Mouse (Mus musculus) ovary, postnatal 36 days (tissue): ENCODE data around the gene Zscan10.
A peak's percentile ranks its signal among the peaks of the same experiment; 100 is the strongest.

Experiments
- DNase-seq: peaks from one replicate; pipeline ENCODE4 v3.0.0; 2022; ENCODE audit warnings: low spot score, mixed read lengths

Zscan10 gene

DNA sequence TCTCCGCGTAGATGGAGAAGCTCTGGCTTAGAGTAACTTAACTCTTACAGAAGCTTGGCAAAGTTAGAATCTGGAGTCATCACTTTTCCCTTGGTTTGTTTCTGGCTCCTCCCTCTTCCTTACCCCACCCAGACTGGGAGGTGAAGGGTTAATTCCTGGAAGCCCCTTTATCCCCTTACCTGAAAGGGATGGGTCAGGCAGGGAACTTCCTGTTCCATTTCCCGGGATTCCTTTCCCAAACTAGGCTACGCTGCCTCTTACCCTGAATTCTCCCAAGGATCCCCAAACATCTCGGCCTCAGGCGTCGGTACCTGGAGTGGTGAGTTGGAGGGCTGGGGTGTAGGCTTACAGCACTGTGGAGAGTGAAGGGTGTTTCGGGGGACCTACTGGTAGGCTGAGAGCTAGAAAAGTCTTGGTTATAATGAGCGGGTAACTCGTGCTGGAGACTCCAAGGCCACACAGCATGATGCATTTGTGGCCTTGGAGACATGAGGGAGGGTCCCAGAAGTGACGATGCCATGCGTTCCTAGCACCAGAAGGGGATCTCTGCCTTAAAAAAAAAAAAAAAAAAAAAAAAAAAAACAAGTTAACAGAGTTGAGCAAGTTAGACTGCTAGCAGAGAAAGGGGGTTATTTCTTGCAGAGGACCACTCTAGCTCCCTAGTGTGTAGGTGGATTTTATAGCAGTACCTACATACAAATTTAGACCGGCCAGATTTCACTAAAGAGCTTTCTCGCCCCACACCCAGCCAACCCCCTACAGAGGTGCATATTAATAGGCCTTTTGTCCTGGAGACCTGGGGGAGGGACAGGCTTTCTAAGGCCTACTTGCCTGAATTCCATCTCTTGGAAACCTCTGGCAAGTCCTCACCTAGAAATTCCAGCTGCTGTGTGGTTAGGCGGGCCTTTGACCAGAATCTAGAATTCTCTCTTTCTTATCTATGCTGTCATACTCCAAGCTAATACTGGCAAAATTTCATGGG, at the start of gene Zscan10:
Gene Zscan10, plus strand, starts transcription at position 216 of the 982 bp plus-strand sequence.
- DNase-seq, result no peak

DNA sequence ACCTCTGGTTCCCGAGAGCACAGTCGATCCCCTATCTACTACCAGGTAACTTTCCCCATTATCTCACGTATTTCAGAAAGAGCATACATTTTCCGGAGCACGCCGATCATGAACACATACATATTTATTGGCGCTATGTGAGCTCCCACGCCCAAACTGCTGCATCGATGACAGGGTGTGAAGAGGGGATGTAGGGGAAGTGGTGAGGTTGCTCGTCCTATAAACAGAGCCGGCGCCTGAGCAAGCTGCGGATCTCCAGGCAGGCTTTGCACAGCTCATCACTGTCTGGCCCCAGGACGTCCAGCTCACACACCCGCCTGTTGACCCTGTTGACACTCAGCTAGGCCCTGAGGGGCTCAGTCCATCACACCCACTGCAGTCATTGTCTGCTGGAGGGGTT, 49.8 kb upstream of the Zscan10 start:
- DNase-seq, result no peak

DNA sequence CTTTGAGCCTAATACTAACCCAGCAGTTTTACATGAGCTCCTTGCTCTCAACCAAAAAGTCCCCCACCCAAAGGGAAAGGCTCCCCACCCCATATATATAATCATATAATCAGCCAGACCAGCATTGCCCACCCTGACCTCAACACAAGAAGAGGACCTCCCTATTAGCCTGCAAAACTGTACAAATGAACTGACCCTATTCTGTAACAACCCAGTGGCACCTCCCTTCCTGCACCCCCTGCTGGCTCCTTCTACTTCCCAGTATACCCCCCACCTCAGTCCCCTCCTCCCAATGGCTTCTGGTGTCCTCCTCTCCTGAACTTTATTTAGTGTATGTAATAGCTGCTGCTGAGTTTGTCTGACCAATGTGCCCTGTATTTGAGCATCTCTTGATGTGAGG, 49.2 kb upstream of the Zscan10 start:
- no peak for DNase-seq

DNA sequence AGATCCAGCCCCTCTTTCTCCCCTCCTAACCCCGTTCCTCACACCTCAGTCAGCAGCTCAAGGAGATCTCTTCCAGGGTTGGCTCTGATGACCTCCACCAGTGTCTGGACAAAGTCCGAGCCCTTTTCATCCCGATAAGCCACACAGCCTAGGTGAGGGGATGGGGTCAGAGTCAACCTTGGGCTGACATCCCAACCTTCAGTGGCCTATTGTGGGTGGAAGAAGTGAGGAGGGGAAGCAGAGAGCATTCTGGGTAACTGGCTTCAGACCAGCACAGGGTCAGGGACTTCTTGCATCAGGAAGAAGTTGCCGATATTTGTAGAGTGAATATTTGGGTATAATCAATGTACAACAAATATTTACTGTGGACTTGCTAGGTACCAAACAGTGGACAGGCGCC, 48.7 kb upstream of the Zscan10 start:
- no peak for DNase-seq

DNA sequence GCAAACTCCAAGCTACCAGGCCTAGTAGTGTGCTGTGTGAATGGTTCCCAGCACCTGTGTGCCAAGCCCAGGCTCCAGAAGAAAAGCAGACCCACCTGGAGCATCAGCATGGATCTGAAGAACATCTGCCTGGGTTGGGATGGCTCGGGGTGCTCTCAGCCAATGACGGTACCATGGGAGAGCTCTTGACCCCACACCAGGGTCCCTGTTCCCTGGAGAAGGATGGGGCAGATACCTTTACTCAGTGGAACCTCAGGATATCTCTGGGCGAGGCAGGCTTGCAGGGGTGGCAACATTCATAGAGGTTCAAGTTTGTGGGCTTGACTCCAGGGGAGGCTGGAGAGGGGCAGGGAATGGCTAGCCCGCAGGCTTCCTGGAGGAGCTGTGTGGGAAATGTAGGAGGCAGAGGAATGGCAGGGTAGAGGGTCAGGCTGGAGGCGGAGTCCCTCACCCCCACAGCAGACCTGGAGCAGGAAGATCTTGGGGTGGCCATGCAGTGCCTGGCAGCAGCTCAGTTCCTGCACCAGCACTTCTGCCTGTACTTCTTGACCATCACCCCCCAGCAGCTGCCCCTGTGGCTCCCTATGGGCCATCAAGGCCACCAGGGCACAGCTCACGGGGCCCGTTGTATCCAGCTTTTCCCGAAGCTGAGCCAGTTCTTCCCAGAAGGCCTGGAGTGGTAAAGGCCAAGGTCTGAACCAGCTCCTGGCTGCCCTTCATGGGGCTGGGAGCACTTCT, 47.6 kb upstream of the Zscan10 start:
- DNase-seq, result no peak

DNA sequence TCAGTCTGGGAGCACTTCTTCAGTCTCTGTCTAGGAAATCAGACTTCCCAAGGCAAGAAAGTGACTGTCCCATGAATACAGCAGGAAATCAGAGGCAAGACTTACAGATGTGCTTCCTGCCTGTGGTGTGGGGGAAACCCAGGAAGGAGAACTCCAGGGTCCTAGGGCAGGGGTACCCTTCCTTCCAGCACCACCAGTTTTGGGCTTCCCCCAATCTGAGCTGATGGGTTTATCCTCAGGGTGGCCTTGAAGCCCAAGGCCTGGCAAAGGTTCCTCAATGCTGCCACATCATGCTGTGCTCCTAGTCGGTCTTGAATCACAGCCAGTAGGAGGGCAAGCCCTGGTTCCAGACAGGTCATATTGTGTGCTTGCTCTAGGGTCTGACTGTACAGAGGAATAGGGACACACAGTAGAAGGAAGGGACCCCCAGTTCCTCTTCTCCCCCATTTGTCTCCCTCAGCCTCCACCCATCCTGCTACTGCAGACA, 47.0 kb upstream of the Zscan10 start:
- no peak for DNase-seq

DNA sequence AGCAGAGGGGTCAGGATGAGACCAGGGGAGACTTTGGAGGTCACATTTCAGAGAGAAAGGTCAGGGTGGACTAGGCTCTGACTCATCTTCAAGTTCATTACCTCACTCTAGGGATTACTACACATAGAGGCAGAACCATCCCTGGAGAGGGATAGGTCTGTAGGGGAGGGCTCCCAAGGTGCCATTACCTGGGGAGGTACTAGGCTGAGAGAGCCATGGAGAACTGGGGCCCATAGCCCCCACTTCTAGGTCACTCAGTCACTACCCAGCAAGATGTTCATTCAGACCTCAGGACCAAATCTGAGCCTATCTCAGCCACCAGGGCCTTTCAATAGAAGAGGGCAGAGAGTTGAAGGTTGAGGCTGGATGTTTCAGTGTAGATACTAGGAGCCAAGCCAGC, 46.3 kb upstream of the Zscan10 start:
- no peak for DNase-seq

DNA sequence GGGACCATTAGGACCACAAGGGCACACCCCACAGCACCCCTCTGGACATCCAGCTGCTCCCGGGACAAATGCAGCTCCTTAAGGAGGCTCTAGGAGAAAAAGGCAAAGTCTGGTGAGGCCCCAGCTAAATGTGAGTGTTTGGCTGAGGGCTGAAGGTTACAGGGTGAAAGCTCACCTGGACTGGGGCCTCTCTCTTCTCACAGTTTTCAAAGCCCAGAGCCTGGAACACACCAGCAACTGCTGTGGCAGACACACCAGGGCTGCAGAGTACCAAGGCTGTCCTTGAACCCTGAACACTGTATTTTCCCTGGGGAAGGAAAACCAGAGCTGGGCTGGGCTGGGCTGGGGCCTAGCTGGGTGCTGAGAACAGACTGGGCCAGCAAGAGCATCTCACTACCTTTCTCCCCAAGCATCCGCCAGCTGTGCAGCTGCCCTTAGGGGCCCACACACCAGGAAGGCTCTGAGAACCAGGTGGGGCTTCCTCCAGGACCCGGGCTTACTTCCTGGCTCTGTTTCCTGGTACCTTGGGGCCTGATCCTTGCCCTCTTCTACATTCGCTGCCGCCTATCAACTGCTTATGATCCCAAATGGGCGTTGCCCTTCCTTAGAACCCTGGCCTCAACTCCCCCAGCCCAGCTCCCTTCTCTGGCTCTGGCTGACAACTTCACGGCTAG, 45.3 kb upstream of the Zscan10 start:
- DNase-seq, result no peak

DNA sequence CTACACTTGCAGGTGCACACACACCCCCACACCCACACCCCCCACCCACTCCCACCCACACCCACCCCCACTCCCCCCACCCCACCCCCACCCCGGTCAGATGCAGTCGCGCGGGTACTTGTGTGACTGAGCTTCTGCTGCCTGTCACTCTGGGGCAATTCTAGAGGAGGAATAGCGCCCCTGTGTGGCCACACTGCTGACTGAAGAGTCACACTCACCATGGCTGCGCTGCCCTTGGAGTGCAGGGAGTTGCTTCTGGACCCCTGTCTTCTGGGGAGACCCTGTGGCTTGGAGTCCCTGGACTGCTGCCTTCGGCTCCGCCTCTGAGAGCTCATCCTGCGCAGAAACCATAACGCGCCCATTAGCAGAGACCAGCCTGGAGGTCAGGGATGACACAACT, 40.9 kb upstream of the Zscan10 start:
- DNase-seq, result peak; percentile 53

DNA sequence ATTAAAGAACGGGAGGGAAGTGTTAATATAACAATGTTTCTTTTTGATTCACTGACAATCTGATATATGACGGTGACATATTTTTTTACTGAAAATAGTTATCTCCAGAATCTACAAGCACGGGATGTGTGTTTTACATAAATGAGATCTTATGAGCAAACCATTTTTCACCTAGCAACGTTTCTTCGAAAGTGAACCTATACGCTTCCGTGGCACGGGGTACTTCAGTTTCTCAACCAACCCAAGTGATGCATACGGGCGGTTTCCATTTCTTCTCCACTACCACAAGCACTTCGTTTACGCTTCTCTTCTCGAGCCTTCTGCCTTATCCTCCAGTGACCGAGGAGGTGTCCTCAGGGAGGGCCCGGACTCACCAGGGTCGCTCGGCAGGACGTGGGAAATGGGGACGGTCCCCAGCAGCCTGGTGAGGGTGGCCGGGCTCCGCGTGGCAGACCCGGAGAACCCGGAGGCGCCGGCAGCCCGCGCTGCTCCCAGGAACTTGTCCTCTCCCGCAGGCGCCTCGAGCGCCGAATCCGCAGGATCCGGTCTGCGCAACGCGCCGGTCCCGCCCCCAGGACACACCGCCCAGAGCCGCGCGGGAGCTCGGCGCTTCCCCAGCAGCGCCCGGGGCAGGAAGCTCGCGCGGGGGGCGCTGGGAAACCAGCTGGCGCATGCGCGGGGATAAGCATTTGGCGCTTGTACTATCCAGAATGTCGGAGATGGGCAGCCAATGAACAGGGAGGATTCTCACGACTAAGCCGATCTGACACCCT, 36.9 kb upstream of the Zscan10 start, which contains the start of gene Zfp213:
Gene Zfp213, minus strand, starts transcription at position 644 of the 773 bp plus-strand sequence.
- peak; percentile 95 for DNase-seq

DNA sequence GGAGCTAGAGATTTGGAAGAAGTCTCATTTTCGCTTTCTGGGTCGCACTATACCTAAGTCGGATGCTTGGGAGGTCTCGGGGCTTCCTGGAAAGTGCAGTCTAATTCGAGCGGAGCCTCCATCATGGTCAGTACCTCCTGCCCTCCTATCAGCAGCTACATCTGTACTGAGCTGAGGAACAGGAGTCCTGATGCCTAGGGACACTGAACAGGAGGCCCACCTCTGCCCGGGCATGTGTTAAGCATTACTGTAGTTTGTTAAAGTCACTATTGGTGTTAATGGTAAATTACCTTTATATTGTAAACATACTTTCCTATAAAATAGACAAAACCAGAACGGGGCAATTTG, 36.3 kb upstream of the Zscan10 start:
- DNase-seq, result no peak

DNA sequence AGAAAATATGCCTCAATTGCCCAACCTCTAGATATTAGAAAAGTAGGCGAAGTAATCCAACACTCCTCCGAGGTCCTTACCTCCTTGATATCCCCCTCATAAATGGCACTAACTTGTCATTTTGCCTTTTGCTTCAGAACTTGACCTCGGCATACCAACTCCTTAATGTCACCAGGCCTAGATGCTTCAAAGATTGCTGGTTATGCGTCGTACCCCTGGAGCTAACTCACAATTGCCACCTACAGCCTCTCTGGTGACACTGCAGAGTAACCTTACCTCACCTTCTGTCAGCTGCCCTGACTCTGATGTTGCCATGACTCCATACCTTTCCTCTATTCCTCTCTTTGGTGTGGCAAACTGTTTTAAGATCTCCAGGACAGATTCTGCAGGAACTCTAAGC, 33.9 kb upstream of the Zscan10 start:
- no peak for DNase-seq

DNA sequence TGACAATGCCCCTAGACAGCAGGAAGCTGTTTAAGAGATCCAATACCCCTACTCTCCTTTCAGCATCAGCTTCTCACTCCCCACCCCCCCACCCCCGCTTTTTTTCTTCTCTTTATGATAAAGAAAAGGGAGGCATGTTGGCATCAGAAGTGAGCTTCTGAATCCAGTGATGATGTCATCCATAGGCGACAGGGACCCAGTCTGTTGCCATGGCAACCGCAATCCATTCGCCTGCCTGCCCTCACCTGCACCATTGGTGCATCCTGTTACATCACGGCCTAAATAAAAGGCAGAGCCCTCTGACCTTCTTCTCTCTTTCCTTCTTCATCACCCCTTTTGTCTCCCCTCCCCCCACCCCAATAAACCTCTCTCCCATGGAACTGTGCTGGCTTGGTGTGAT, 32.3 kb upstream of the Zscan10 start:
- no peak for DNase-seq

DNA sequence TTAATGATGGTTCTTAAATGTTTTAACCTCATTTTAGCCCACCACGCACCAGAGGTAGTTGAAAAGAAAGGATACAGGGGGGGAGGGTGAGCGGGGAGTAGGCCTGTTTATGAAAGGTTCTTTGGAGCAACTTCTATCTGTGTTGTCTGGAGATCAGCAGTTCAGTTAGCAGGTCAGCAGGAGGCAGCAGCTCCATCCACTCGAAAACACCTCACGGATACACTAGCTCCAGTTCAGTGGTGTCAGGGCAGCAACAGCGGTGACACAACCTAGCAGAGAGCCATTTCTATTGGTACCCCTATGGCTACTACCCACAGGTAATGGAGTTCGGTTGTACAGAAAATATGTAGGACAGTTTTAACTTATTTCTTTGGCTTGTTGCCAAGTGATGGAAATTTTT, 30.6 kb upstream of the Zscan10 start:
- DNase-seq, result no peak

DNA sequence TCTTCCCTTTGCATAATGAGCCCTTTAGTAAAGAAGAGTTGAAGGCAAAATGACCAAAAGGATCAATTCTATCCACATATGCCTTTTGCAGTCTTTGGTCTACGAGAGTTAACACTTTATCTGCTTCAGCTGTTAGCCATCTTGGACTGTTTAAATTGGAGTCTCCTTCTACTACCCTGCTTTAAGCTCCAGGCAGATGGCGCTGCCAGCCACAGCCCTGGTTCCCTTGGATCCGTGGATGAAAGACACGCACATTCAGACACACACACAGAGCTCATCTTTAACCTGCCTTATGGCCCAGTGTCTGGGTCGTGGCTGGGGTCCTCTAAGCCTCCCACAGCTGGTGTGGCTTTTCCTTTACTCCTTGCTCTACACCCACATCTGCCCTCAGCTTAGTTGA, 29.6 kb upstream of the Zscan10 start:
- DNase-seq, result no peak

DNA sequence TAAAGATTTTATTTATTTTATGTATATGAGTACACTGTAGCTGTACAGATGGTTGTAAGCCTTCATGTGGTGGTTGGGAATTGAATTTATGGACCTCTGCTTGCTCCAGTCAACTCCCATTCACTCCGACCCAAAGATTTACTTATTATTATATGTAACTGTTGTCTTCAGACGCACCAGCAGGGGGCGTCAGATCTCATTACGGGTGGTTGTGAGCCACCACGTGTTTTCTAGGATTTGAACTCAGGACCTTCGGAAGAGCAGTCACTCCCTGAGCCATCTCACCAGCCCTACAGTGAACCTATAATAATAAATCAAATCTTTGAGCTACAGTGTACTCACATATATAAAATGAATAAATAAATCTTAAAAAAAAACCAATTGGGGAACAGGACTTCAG, 28.6 kb upstream of the Zscan10 start:
- no peak for DNase-seq

DNA sequence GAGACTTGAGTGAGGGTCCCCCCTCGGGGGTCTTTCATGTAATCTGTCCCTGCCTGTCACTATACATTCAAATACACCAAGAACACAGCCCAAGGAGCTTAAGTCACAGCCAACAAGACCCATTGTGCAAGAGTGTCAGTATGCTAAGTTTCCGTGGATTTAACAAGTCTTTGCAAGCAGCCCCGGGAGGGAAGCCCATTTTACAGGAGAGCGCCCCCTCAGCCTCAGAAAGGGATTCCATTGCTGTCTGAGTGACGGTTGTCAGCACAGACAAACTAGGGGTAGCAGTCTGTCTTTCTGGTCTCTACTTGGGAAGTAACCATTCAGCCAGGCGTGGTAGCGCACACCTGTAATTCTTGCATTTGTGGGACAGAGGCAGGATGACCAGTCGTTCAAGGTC, 26.5 kb upstream of the Zscan10 start:
- DNase-seq, result no peak

DNA sequence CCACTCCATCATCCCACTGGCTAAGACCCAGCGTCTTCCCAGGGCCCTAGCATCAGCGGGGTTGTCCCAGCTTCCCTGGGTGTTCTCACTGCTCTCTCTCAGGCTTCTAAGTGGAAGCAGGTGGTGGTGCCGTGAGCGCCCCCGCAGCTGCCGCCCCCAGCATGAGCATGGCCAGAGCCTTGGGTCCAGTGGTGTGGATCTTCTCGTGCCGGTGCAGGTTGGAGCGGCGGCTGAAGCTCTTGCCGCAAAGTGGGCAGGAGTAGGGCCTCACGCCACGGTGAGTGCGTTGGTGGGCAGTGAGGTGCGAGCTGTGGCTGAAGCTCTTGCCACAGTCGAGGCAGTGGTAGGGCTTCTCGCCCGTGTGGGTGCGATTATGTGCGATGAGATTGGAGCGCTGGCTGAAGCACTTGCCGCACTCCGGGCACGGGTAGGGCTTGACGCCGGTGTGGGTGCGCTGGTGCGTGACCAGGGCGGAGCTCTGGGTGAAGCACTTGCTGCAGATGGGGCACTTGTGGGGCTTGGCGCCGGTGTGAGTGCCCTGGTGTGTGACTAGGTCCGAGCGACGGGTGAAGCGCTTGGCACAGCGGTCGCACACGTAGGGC, 24.6 kb upstream of the Zscan10 start:
- no peak for DNase-seq

DNA sequence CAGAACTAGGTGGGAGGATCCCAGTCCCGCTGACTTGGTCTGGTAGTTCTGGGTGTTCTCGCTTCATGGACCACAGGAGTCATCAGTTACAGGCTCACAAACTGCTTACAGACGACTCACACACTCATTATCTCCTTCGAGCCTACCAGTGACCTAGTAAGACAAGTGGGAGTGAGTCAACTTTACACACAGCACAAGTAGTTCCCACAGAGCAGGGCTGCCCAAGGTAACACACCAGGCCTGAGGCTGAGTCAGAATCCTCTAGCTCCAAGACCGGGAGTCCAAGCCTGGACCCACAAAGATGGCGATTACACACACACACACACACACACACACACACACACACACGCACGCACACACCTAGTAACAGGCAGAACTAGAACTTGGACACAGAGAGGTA, 15.9 kb upstream of the Zscan10 start:
- no peak for DNase-seq

DNA sequence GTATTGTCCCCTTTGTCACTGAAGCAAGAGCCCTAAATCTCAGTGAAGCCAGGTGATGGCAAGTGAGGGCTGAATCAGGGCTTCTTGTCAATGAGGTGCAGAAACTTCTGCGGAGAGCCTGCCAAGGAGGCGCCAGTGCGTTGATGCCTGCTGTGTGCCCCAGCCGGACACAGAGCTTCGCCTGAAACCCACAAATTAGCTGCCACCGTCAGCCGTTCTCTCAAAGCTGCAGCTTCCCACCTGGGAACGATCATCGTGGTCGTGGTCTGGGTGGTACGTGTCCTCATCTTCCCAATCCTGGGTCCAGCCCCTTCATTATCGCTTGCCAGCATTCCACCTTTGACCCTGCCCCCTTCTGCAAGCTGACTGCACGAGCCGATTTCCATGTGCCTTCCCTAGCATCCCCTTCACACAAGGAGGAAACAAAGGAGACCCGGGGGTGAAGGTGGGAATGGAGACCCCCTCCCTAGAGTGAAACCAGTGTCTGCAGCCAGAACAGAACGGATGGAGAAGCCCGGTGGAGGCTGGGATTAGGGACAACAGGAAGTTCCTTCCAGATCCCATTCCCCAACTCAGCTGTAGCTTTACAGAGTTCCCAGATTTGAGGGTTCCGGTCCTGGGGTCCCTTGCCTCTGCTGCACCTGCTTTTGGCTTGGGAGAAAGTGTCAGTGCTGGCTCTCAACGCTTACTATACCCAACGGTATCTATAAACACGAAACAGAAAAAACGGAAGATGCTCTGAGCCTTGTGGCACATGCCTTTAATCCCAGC, 14.8 kb upstream of the Zscan10 start:
- peak; percentile 46 for DNase-seq

DNA sequence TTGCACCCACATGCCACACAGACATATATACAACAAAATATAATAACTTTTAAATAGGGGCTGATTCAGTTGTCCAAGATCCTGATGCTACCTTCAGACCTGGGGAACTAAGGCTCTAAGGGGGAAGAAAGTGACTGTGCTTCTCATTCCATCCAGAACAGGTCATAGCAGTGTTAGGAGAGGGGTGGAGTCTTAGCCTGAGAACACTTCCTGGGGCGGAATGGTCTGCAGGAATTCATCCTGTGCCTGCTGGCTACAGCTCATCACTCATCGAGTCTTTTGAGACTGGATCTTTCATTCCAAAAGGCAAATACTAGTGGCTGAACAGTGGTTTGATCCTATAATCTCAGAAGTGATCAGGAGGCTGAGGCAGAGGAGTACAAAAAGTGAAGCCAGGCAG, 13.4 kb upstream of the Zscan10 start:
- no peak for DNase-seq
